Mouse (Mus musculus) stomach, postnatal 0 days (tissue): ENCODE measurements at regions not wholly inside any gene's neighbourhood (a gene's known extent, or its start where the extent isn't known, plus 50 kb on each side); places are given as distances from the start of the nearest gene placed in this dataset.

Experiments
- CTCF ChIP-seq: IDR thresholded peaks from 2 replicates; pipeline ENCODE4 v1.5.1; 2016; ENCODE audit warnings: antibody characterized with exemption, low read depth, mild to moderate bottlenecking, moderate library complexity
- EP300 ChIP-seq: optimal IDR thresholded peaks from 2 replicates; pipeline ENCODE3; 2016; ENCODE audit warnings: antibody characterized with exemption

GRCm38 (mm10) chr5:53378599-53378998 is 87.4 kb upstream of the Rbpj start:
- TF ChIP-seq CTCF (no peak), EP300 (no peak)
